Mouse (Mus musculus) lung, postnatal 36 days (tissue): ENCODE measurements around the gene Ppp1r9a.
A peak's percentile ranks its signal among the peaks of the same experiment; 100 is the strongest.

Source experiments
- DNase-seq: peaks from one replicate; pipeline ENCODE4 v3.0.0; 2022; ENCODE audit warnings: mixed read lengths

The Ppp1r9a gene

DNA sequence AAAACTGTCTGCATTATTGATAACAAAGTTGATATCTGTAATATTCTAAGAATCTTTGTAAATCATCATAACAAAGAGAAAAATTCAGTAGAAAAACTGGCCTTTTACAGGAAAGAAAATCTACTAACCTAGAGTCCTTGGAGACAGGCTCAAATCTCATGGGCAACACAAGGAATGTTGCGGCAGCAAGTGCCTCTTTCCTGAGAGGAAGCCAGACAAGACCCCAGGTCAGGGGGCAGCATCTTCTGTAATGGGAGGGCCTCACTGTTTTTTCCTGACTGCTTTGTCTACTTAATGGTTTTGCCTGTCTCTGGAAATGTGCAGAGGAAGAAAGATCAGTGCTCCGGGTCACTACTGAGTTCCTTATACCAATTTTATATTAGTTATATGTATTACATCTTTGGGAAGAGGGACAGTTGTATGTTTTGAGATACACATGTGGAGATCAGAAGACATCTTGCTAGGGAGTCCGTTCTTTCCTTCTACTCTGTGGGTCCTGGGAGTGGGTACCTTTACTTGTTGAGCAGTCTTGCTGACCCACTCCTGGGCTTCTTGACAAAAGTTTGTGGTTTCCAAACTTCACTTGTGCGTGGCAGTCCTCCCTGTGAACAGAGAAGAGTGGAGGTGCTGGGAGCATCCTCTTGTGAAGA is 151.9 kb downstream of the Ppp1r9a start:
- DNase-seq = no peak

GRCm38 (mm10) chr6:5074736-5075135 is 172.0 kb downstream of the Ppp1r9a start:
- DNase-seq = no peak

- DNase-seq = no peak
Observed at GRCm38 (mm10) chr6:5075680-5076079, 173.0 kb downstream of the Ppp1r9a start.

GRCm38 (mm10) chr6:5078009-5078408 is 175.3 kb downstream of the Ppp1r9a start:
- no peak for DNase-seq

- DNase-seq = no peak
Observed at GRCm38 (mm10) chr6:5079108-5079507, 176.4 kb downstream of the Ppp1r9a start.

DNA sequence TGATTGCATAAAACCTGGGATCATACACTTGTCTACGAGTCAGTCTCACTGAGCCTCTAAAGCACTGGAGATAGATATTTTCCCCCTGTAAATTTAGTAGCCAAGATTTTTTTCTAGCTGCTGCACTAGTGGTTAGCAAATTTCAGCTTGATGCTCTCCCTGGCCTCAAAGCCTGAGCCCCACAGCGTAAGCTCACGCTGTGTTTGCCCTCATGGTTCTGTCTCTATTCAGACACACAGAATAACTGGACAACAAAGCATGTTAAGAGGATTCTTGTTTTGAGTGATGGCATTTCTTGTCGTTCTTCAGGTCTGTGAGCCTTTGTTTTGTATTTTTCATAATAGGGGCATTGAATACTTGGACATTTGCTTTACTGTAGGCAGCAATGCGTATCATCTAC is 177.4 kb downstream of the Ppp1r9a start:
- DNase-seq = no peak

- DNase-seq = no peak
Observed at GRCm38 (mm10) chr6:5080496-5080895, 177.8 kb downstream of the Ppp1r9a start.

GRCm38 (mm10) chr6:5081099-5081498 is 178.4 kb downstream of the Ppp1r9a start:
- DNase-seq = no peak

GRCm38 (mm10) chr6:5082144-5082543 is 179.4 kb downstream of the Ppp1r9a start:
- no peak for DNase-seq

DNA sequence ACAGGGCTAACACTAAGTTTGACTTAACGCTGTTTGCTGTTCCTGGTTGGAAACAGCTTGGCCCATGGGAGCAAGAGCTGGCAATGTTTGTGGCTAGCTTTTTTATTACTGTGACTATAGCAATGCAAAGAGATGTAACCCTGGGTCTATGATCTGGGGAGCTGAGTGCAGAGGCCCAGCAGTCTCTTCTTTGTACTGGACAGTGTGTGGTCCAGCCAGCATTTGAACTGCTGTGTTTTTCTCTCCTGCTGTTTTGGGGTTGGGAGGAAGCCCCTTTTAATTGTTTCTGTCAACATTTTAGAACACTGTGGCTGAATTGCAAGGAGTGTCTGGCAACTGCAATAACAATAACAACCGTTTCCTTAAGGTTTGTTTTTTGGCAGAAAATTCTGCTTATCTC is 180.0 kb downstream of the Ppp1r9a start:
- no peak for DNase-seq

DNA sequence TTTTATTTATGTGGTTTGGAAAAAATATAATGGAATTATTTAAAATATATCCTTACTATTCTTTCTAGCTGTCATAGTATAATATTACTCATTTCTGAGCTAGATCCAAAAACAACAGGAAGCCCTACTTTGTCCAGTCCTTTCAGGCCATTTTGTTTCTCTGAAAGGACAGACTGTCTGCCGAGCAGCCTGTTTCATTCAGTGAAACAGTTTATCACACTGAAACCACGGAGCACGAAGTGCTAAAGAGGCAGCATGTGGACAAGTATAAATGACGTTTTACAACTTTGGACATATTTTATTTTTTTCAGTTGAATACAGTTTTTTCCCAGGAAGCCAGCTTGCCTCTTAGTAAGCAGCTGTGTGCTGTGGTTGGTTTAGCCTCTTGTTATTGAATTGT is 181.2 kb downstream of the Ppp1r9a start:
- DNase-seq = no peak

DNA sequence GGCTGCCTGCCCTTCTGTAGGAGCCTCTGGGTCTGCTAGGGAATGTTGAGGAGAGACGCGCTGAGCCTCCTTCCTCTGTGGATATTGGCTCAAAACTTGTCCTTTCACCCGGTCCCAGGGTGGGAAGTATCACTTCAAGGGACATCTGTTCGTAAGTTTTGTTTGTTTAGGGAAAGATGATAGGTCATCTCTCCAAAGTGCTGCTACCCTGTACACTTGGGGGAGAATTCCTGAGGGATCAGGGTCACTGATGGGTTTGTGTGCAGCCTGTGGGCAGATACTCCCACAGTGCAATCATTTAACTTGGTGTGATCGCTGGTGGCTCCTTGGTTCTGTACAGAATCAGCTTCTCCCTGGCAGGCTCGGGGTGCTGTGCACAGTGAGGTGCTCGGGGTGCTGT is 189.2 kb downstream of the Ppp1r9a start:
- no peak for DNase-seq

DNA sequence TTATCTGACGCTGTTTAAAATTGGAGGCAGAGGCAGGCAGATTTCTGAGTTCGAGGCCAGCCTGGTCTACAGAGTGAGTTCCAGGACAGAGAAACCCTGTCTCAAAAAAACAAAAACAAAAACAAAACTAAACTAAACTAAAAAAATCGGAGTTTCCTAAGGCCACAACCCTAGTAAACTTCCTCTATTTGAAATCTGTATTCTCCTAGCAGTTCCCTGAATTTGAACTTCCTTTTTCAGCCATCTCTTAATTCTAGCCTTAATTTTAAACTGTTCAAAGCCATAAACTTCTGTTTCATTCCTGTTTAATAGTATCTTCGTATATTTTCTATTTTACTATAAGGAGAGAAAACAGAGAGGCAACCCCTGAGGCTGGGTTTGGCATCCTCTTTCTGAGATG is 190.1 kb downstream of the Ppp1r9a start:
- DNase-seq = no peak

GRCm38 (mm10) chr6:5093516-5093915 is 190.8 kb downstream of the Ppp1r9a start:
- peak; percentile 73 for DNase-seq

GRCm38 (mm10) chr6:5095365-5095973 is 192.8 kb downstream of the Ppp1r9a start:
- DNase-seq = no peak

DNA sequence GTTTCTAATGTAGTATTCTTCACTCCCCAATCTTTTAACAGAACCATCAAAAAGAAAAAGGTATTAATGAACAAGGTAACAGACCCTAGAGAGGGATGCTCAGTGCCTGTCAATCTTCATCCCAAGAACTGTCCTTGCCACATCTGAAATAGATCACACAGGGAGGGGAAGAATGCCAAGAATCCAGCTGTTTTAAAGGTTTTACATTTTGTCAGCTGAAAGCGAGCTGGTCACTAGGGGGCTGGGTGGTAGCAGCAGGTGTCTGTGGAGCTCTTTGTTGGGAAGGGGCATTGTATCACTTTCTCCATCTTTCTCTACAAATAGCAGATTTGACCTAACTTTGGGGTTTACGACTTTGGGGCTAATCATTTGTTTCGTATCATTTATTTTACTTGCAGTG is 194.6 kb downstream of the Ppp1r9a start:
- DNase-seq = no peak

- no peak for DNase-seq
Observed at GRCm38 (mm10) chr6:5099282-5099681, 196.6 kb downstream of the Ppp1r9a start.

GRCm38 (mm10) chr6:5099842-5100241 is 197.1 kb downstream of the Ppp1r9a start:
- DNase-seq = no peak

- DNase-seq = no peak
Observed at GRCm38 (mm10) chr6:5100347-5100746, 197.6 kb downstream of the Ppp1r9a start.

DNA sequence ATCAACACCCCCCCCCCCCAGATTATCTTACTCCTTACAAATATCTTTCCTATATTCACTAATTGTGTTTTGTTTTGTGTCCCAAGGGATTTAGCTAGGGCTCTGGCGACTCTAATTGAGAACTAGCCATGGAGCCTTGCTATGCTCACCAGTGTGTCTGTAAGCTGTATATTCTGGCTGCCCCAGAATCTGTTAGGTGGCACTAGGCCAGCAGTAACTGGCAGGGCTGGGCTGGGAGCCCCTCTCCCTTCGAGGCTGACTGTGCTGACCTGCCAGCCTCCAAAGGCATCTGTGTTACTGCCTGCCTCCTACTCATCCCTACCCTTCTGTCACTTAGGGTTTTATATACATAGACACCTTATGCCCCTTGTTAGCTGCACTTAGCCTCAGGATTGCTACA is 200.0 kb downstream of the Ppp1r9a start:
- DNase-seq = no peak

GRCm38 (mm10) chr6:5103769-5104168 is 201.1 kb downstream of the Ppp1r9a start:
- no peak for DNase-seq

DNA sequence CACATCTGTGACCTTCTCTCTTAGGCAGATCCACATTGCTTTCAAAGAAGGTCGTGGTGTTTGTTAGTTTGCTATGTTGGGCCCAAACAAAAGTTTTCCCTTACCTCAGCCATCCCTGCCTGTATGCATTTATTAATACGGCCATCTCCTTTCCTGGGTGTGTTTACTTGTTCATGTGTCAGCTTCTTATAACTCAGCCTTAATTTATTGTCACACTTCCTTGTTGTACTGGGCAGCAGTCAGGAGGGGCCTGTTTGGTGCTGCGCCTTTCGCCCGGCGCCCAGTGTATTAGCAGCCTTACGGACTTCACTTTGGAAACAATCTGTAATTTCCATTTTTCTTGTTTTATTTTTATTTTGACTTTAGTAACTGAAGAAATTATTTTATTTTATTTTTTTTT is 201.5 kb downstream of the Ppp1r9a start:
- DNase-seq = no peak

- DNase-seq = no peak
Observed at GRCm38 (mm10) chr6:5108494-5108893, 205.8 kb downstream of the Ppp1r9a start.

DNA sequence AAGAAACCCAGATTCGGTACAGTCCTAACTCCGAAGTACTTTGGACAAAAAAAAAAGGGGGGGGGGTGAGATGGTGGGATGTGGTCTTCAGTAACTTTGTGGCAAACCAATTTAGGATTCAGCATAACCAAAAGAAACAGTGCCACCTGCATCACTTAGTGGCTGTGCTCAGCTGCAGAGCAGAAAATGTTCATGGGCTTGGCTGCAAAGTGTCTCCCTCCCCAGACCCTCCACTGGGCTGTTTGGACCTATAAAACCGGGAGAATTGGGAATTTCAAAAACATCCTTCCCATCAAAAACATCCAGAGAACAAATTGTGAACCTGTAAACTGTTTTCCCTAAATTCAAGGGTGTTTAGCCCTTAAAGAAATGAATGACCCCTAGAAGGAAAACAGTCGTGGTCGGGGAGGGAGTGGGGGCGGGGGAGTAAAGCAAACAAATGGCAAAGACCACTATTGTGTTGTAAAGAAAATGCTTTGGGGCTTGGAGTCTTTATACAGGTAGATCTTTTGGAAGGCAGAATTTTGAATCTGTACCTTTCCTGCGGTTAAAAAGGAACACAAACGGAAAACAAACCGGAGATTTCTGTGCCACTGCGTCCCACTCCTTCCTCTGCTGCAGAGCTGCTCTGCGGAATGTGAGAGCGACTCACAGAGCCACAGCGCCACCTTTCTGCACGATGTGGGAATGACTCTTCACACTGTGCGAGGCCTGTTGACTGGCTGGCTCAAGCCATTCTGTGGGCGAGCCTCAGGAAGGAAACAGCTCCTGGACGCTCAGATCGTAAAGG is 207.4 kb downstream of the Ppp1r9a start:
- peak; percentile 94 for DNase-seq
